Mouse (Mus musculus) spleen, postnatal 36 days (tissue): Measurements from ENCODE around the gene Cstb.

ENCODE experiments used
- DNase-seq, 2 experiments: peaks; one replicate each; pipeline ENCODE4 v3.0.0; 2022; ENCODE audit warnings: low spot score in 2 of 2, mixed read lengths in 1 of 2

Gene Cstb

DNA sequence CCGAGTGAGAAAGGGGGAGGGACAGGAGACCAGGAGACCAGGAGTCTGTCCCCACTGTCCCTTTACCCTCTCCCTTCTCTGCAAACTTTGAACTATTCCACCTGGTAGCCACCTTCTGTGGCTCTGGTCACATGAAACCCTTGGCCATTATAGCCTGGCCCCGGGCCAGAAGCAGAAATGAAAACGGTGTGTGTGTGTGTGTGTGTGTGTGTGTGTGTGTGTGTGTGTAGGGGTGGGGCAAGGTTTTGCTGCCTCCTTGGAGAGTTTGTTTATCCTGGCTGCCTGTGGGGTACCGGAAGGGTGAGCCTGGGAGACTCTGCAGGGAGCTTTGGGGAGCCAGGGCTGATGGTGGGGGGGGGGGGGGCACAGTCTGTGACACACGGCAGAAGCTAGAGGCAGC is 35.0 kb downstream of the Cstb start:
- no peak for DNase-seq

GRCm38 (mm10) chr10:78461767-78462166 is 36.3 kb downstream of the Cstb start:
- DNase-seq, result no peak

DNA sequence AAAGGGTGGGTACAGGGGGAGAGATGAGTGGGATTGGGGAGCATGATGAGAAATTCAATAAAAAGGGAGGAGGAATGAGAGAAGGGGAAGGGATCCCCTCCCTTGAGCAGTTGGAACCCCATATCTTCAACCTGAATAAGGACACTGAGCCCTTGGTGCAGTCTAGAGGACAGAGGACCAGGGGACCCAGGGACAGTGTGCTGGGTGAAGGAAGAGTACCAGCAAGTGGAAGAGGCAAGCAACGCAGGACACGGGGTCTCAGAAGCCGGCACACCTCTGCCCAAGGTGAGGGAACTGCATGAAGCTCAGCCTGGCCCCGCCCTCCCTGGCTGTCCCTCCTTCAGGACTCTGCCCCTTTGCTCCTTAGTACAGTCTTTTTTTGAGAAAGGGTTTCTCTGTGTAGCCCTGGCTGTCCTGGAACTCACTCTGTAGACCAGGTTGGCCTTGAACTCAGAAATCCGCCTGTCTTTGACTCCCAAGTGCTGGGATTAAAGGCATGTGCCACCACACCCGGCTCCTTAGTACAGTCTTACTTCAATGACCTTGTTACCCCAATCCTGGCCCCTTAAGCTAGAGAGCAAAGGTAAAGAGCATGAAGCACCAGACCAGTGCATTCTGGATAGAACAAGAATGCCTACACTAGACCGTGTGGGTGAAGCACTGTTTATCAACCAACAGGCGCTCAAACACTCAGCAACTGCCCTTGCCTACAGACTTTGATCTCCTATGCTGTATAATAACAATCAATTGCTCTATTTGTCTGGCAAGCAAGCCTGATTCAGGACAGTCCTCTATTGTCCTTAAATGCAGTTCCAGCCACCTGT is 37.7 kb downstream of the Cstb start:
- no peak for DNase-seq

GRCm38 (mm10) chr10:78463769-78464167 is 38.3 kb downstream of the Cstb start:
- no peak for DNase-seq

DNA sequence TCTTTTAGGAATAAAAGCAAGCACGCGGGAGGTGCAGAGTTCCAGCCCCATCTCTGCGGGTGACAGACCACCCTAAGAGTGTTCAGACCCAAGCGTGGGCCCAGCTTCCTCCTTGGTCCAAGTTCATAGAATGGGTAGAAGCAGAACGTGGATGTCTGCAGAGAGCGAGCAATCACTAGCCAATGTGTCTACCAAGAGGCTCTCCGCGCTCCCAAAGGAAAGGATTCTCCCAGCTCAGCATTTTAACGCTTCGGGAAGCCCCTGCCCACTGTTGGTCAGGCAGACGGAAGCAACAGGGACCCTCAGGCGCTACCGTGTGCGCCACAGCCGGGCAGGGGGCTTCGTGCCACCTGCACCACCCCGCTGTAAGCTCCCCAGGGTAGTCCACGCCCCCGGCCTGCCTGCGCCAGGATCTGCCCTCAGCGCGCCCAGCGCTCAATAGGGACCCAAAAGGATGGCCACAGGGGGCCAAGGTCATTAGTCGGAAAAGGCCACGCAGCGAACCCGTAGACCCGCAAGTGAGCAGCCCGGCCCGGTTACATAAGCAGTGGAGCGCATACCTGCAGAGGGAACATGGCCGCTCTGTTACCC is 38.8 kb downstream of the Cstb start:
- no peak for DNase-seq

- peak; percentile 96 for DNase-seq
These were observed 39.3 kb downstream of the Cstb start, which contains the start of gene Pdxk for GRCm38 (mm10) chr10:78464792-78465207. Gene Pdxk (minus strand): TSS chr10:78464975.

- peak; percentile 32 to 45 for DNase-seq
These were observed 40.0 kb downstream of the Cstb start for GRCm38 (mm10) chr10:78465472-78465871.

DNA sequence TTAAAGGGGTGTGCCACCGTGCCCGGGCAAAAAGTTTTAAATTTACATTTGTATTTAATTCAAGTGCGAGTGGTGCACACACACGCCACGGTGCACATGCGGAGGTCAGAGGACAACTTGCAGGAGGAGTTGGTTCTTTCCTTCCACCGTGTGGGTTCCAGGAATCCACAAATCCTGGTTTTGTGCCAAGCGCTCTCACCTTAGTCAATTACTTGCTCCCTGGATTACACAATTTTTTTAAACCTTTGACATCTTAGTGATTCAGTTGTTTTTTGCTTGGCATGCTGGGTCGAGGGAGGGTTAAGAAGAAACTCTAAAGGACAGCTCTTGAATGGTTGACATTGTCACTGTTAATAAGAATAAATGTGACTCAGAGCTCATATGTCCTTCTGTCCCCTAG is 41.2 kb downstream of the Cstb start:
- DNase-seq, result no peak

DNA sequence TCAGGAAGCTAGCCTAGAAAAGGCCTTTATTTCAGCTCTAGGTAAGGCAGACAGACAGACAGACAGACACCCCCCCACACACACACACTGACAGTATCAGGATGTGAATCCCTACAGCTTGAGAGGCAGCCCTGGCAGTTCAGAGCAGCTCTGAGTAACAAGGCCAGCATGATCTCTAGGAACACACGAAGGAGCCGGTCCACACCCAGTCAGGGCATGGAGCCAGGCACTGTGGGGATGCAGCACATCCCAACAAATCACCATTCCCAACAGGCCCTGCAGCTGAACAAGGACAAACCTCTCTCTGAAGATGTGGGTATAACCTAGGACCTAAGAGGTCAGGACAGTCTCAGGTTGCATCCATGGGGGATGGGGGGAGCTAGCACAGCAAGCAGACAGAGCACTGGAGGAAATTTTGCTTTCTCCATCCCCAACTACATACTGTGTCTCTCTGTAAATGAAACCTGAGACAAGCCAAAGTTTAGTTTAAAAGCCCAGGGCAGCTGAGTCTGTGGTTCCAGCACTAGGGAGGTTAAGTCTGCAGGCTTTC is 42.4 kb downstream of the Cstb start:
- no peak for DNase-seq

GRCm38 (mm10) chr10:78470582-78471313 is 45.3 kb downstream of the Cstb start:
- no peak for DNase-seq

- DNase-seq, result no peak
These were observed 46.6 kb downstream of the Cstb start for GRCm38 (mm10) chr10:78472046-78472445.

DNA sequence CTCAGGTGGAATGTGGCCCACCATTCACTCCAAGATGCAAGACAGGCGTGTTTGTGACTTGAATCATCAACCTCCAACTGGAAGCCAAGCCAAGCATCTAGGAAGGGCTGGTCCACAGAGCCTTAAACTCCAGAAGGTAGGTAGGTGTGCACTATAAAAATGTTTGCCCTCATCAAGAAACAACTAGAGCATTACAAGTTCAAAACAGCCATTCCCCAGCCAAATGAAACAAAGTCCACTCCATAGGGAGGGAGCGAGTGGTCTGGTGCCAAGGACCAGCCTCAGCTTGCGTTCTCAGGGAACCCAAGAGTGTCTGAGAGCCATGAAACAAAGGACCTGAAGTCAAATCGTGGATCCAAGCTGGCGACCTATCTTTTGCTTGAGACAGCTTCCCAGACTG is 48.0 kb downstream of the Cstb start:
- no peak for DNase-seq

DNA sequence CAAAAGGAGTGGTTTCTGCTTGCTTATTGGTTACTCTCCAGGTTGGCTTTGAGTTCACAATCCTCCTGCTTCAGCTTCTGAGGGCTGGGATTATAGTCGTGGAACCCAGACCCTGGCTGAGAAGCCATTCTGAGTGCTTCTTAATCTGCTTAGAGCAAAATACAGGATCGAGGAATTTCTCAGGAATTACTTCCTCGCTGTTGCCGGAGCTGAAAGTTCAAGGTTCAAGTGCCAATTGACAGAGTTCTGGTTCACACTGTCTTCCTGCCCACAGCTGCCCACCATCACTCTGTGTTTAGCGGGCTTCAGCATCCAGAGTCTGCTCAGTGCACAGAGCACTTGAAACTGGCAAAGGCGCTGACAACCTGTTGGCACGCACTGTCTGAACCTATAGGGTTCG is 49.3 kb downstream of the Cstb start:
- DNase-seq, result no peak

GRCm38 (mm10) chr10:78476821-78477220 is 51.4 kb downstream of the Cstb start:
- peak; percentile 39 to 54 for DNase-seq
